8 mouse cellular contexts compared by ENCODE assay signal in the genomic region with DNA sequence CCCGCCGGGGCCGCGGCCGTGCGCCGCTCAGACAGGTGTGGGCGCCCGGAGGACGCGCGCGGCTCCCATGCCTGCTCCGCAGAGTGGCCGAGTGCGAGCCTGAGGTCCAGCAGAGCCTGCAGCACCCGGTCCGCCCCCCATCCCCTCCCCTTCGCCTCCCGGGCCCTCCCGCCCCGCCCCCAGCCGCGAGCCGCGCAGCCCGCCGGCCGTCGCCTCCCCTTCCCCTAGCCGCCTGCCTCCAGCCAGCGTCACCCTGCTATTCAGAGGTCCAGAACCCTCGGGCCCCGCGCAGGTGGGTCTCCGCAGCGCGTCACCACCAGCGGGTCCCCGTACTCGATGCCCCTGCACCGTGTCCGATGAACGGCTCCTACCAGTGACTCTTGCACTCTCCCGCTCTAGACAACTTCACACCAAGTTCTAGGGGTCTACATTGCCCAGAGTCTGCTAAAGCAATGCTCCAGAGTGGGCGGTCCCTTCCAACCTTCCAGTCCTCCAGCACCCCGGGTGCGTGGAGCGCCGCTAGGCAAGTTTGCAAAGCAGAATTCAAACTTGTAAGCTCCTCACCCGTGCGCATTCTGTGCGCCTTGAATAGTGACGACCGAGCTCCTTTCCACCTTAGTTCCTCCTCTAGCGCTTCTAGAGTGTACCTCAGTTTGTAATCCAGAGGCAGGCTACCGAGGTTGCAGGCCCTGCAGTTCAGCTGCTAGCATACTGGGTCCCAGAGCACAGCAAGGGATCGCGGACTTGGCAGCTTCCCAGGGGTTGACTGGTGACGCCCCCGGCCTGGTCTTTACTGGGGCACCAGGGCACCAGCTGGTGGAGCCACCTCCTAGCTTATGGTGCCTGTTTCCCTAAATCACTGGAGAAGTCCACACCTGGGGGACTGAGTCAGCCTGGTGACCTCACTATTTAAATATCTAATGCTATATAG. TPM values are rescaled to one million over a fixed set of nuclear protein-coding genes. Genes with fewer than 3 reads are reported as not detected.
DNase-seq lines count a peak whose midpoint lies in the region; ATAC-seq lines count a peak whose summit lies in the region.

No protein-coding gene starts in this region.

- peak overlapping the region; percentile 71 for H3K9ac ChIP-seq in hindbrain, embryonic 11.5 days (ENCODE audit: low read depth, low read length)
- H3K9ac ChIP-seq in midbrain, embryonic 11.5 days (ENCODE audit: low read length): peak overlapping the region; percentile 82
- H3K9ac ChIP-seq in stomach, embryonic 14.5 days (replicated peaks; ENCODE audit: low read depth, low read length): peak overlapping the region; percentile 56

- WGBS in hindbrain, embryonic 11.5 days: under 1% methylated on average over 55 of the region's 61 CpGs
- WGBS in limb, embryonic 10.5 days: under 1% methylated on average over 57 of the region's 61 CpGs
- WGBS in midbrain, embryonic 11.5 days: under 1% methylated on average over 43 of the region's 61 CpGs
- under 1% methylated on average over 51 of the region's 61 CpGs for whole genome bisulfite sequencing in stomach, embryonic 14.5 days

- peak overlapping the region; percentile 92 for H3K4me2 ChIP-seq in hindbrain, embryonic 11.5 days (replicated peaks; ENCODE audit: low read depth, low read length)
- peak overlapping the region; percentile 89 for H3K4me2 ChIP-seq in midbrain, embryonic 11.5 days
- H3K4me2 ChIP-seq in stomach, embryonic 14.5 days (replicated peaks; ENCODE audit: low read depth, low read length): peak overlapping the region; percentile 66

- no peaks in the 10 kb centered on the region for H3K36me3 ChIP-seq in hindbrain, embryonic 11.5 days (ENCODE audit: control insufficient read depth, insufficient read depth, low read length)
- H3K36me3 ChIP-seq in limb, embryonic 10.5 days: no peaks in the 10 kb centered on the region
- H3K36me3 ChIP-seq in midbrain, embryonic 11.5 days (ENCODE audit: control insufficient read depth, insufficient read depth, low read length): no peaks in the 10 kb centered on the region
- H3K36me3 ChIP-seq in stomach, embryonic 14.5 days (ENCODE audit: control insufficient read depth, insufficient read depth, low read length): no peaks in the 10 kb centered on the region

- H3K9me3 ChIP-seq in hindbrain, embryonic 11.5 days (ENCODE audit: control insufficient read depth, low read length): no peaks in the 10 kb centered on the region
- H3K9me3 ChIP-seq in limb, embryonic 10.5 days (replicated peaks): no peaks in the 10 kb centered on the region
- peaks cover 4% of the 10 kb centered on the region; the same call in 1 of the 2 replicates for H3K9me3 ChIP-seq in midbrain, embryonic 11.5 days (ENCODE audit: control insufficient read depth, low read length)
- 0 out of 2 replicates have a peak, but pooled peaks cover 7% of the 10 kb centered on the region for H3K9me3 ChIP-seq in stomach, embryonic 14.5 days (ENCODE audit: control insufficient read depth, low read depth, low read length)

- H3K27ac ChIP-seq in hindbrain, embryonic 11.5 days (ENCODE audit: low read depth, low read length): no peak overlapping the region
- peak overlapping the region; percentile 86 for H3K27ac ChIP-seq in limb, embryonic 10.5 days
- no peak overlapping the region for H3K27ac ChIP-seq in midbrain, embryonic 11.5 days (ENCODE audit: low read depth, low read length)
- peak overlapping the region; percentile 83; the same call in 1 of the 2 replicates for H3K27ac ChIP-seq in stomach, embryonic 14.5 days (ENCODE audit: low read length)

- peak; percentile 89 for ATAC-seq in hindbrain, embryonic 11.5 days (ENCODE audit: low FRiP score)
- ATAC-seq in midbrain, embryonic 11.5 days (ENCODE audit: low FRiP score): peak; percentile 92
- peak; percentile 85 for ATAC-seq in stomach, embryonic 14.5 days (ENCODE audit: insufficient number of reproducible peaks, insufficient read depth, low FRiP score, low read depth)

- peak overlapping the region; percentile 70 for H3K4me3 ChIP-seq in hindbrain, embryonic 11.5 days (ENCODE audit: low read depth, low read length)
- peak overlapping the region; percentile 83 for H3K4me3 ChIP-seq in limb, embryonic 10.5 days
- H3K4me3 ChIP-seq in midbrain, embryonic 11.5 days (ENCODE audit: low read depth, low read length): peak overlapping the region; percentile 70
- peak overlapping the region; percentile 66 for H3K4me3 ChIP-seq in stomach, embryonic 14.5 days (ENCODE audit: low read depth, low read length)

- peak; percentile 53 to 84 for DNase-seq in adrenal gland, adult (ENCODE audit: inconsistent age in 2 of 2, low spot score in 1 of 2)
- DNase-seq in cerebellum, postnatal 14 days: peak; percentile 67 to 76
- DNase-seq in frontal cortex, postnatal 36 days (ENCODE audit: low spot score in 2 of 2): peak; percentile 30 to 40
- DNase-seq in hindbrain, embryonic 11.5 days (ENCODE audit: low spot score): peak; percentile 74
- DNase-seq in limb, embryonic 10.5 days (ENCODE audit: low spot score): peak; percentile 80
- peak; percentile 96 for DNase-seq in midbrain, embryonic 11.5 days (ENCODE audit: low spot score, missing footprints)
- DNase-seq in thymus, postnatal 14 days: no peak

- no peaks in the 10 kb centered on the region for H3K4me1 ChIP-seq in hindbrain, embryonic 11.5 days (replicated peaks; ENCODE audit: control insufficient read depth, insufficient read depth, low read length)
- peaks cover 36% of the 10 kb centered on the region for H3K4me1 ChIP-seq in limb, embryonic 10.5 days
- H3K4me1 ChIP-seq in midbrain, embryonic 11.5 days (ENCODE audit: control insufficient read depth, insufficient read depth, low read length): peaks cover 6% of the 10 kb centered on the region; the same call in 1 of the 2 replicates
- 0 out of 2 replicates have a peak, but pooled peaks cover 14% of the 10 kb centered on the region for H3K4me1 ChIP-seq in stomach, embryonic 14.5 days (ENCODE audit: control insufficient read depth, insufficient read depth, low read length)

- H3K27me3 ChIP-seq in hindbrain, embryonic 11.5 days (ENCODE audit: control insufficient read depth, insufficient read depth, low read length): no peaks in the 10 kb centered on the region
- H3K27me3 ChIP-seq in limb, embryonic 10.5 days (ENCODE audit: low read depth, poor library complexity, severe bottlenecking): peaks cover 35% of the 10 kb centered on the region
- no peaks in the 10 kb centered on the region; the same call in none of the 2 replicates for H3K27me3 ChIP-seq in midbrain, embryonic 11.5 days (ENCODE audit: control insufficient read depth, insufficient read depth, low read length)
- no peaks in the 10 kb centered on the region for H3K27me3 ChIP-seq in stomach, embryonic 14.5 days (ENCODE audit: control insufficient read depth, insufficient read depth, low read length)

RNA-seq across cellular contexts. Expression of gene Prss23, which starts 9.3 kb away (rescaled TPM):
- 22.1 and 25.1 TPM in 2 replicates for polyA plus RNA-seq in hindbrain, embryonic 11.5 days (2014; fragmentation: Nextera tagmentation; extraction: Ambion mirVana)
- polyA plus RNA-seq in limb, embryonic 10.5 days (2016; fragmentation: Nextera tagmentation; extraction: Ambion mirVana): 10.7 and 12.0 TPM in 2 replicates
- 34.9 and 36.1 TPM in 2 replicates for polyA plus RNA-seq in midbrain, embryonic 11.5 days (2014; fragmentation: Nextera tagmentation; extraction: Ambion mirVana)
- polyA plus RNA-seq in stomach, embryonic 14.5 days (2014; fragmentation: Nextera tagmentation; extraction: Ambion mirVana): 75.5 and 75.7 TPM in 2 replicates

Comparison
In these comparisons a context has a peak if more than half of its experiments do, and no peak if none do; other contexts are left out.
1. H3K27ac ChIP-seq: peak in limb, embryonic 10.5 days (single experiment) and stomach, embryonic 14.5 days (single experiment); none in hindbrain, embryonic 11.5 days (single experiment) and midbrain, embryonic 11.5 days (single experiment).
2. Peak in every context shown above with its lines, with median percentiles within 50 percentile points of each other: ATAC-seq, H3K4me2 ChIP-seq, H3K4me3 ChIP-seq and H3K9ac ChIP-seq.